ENCODE assay signal across 19 mouse cellular contexts in genomic region chr16:35807663-35807992, GRCm38 (mm10). TPM values are rescaled to one million over a fixed set of nuclear protein-coding genes. Genes with fewer than 3 reads are reported as not detected.
A peak's percentile ranks its signal among the peaks of the same experiment; 100 is the strongest.
DNase-seq lines count a peak whose midpoint lies in the region; ATAC-seq and TF ChIP-seq lines count a peak whose summit lies in the region.
"Had no signal": no experiment of that assay in that cellular context is flagged by ENCODE, and none has a peak within 500 bp of the region (broad histone marks: within the 10 kb centered on the region; RNA-seq: fewer than 3 reads in every experiment).

No protein-coding gene starts in this region.

- no peaks in the 10 kb centered on the region for H3K36me3 ChIP-seq in intestine, embryonic 16.5 days (ENCODE audit: control insufficient read depth, insufficient read depth, low read length)
- peaks cover 9% of the 10 kb centered on the region; the same call in 1 of the 2 replicates for H3K36me3 ChIP-seq in liver, embryonic 16.5 days (ENCODE audit: control insufficient read depth, insufficient read depth)
- H3K36me3 ChIP-seq: lung, embryonic 15.5 days had no signal

- peak; percentile 34 to 62 for DNase-seq in kidney, adult 8-10 months
- DNase-seq in kidney, postnatal 4 days, result no peak
- DNase-seq in brain, embryonic 14.5 days (ENCODE audit: low read depth), result peak; percentile 31
- DNase-seq in gastrocnemius, postnatal 36 days, result no peak
- DNase-seq in left cerebral cortex, adult 11 months (ENCODE audit: low spot score), result no peak
- DNase-seq: adrenal gland, postnatal 25 days; B cell, adult 2 months; cerebellum, adult 2 months; retina, postnatal 1 day; right cerebral cortex, postnatal 4 days had no signal

- no peak for TF ChIP-seq CTCF in brain, embryonic 14.5 days (IDR thresholded peaks at IDR 0.05; ENCODE audit: borderline replicate concordance, extremely low read depth, insufficient read depth, insufficient read length)

- no peaks in the 10 kb centered on the region for H3K4me1 ChIP-seq in intestine, embryonic 16.5 days (ENCODE audit: control insufficient read depth, insufficient read depth, low read length)
- H3K4me1 ChIP-seq in liver, embryonic 16.5 days (ENCODE audit: control insufficient read depth, low read depth, low read length), result peaks cover 18% of the 10 kb centered on the region
- H3K4me1 ChIP-seq: embryonic facial prominence, embryonic 13.5 days; limb, embryonic 10.5 days; lung, embryonic 15.5 days had no signal

- H3K9me3 ChIP-seq in intestine, embryonic 16.5 days (ENCODE audit: control insufficient read depth, low read length), result no peaks in the 10 kb centered on the region
- H3K9me3 ChIP-seq in liver, embryonic 16.5 days (replicated peaks; ENCODE audit: control insufficient read depth, low read length), result no peaks in the 10 kb centered on the region
- H3K9me3 ChIP-seq: embryonic facial prominence, embryonic 13.5 days; heart, embryonic 12.5 days; limb, embryonic 10.5 days; lung, embryonic 15.5 days had no signal

- TF ChIP-seq POLR2A in brain, embryonic 14.5 days (IDR thresholded peaks at IDR 0.05; ENCODE audit: borderline replicate concordance, extremely low read depth, insufficient read depth, insufficient read length, poor library complexity, severe bottlenecking), result no peak

- no peak overlapping the region for H3K27ac ChIP-seq in intestine, embryonic 16.5 days (ENCODE audit: low read length)
- H3K27ac ChIP-seq in liver, embryonic 16.5 days (ENCODE audit: low read length), result peak overlapping the region; percentile 96
- H3K27ac ChIP-seq: embryonic facial prominence, embryonic 13.5 days; layer of hippocampus, adult 2 months; limb, embryonic 10.5 days; lung, embryonic 15.5 days had no signal

- WGBS in intestine, embryonic 16.5 days, result 57% methylated on average over 4 of the region's 4 CpGs
- WGBS in liver, embryonic 16.5 days (ENCODE audit: insufficient replicate concordance), result 24% methylated on average over 4 of the region's 4 CpGs

- intact Hi-C loops in gastrocnemius, postnatal 36 days (cut with DNase I), result no loop called here

- no peaks in the 10 kb centered on the region for H3K27me3 ChIP-seq in intestine, embryonic 16.5 days (replicated peaks; ENCODE audit: control insufficient read depth, insufficient read depth, low read length)
- H3K27me3 ChIP-seq in liver, embryonic 16.5 days (ENCODE audit: control insufficient read depth, insufficient read depth, low read depth, low read length), result no peaks in the 10 kb centered on the region
- H3K27me3 ChIP-seq: embryonic facial prominence, embryonic 13.5 days; heart, embryonic 12.5 days; lung, embryonic 15.5 days had no signal

- ATAC-seq in intestine, embryonic 16.5 days, result peak; percentile 87
- peak; percentile 28; the same call in 1 of the 2 replicates for ATAC-seq in liver, embryonic 16.5 days (ENCODE audit: low read depth)
- ATAC-seq: activated CD4-positive, CD25-positive, alpha-beta regulatory T cell, adult 4 months; midbrain, embryonic 16.5 days had no signal

- H3K4me3 ChIP-seq in intestine, embryonic 16.5 days (ENCODE audit: low read length), result no peak overlapping the region
- peak overlapping the region; percentile 46 for H3K4me3 ChIP-seq in liver, embryonic 16.5 days (ENCODE audit: low read depth, low read length)
- H3K4me3 ChIP-seq: embryonic facial prominence, embryonic 13.5 days; heart, embryonic 12.5 days; layer of hippocampus, adult 2 months; limb, embryonic 10.5 days; lung, embryonic 15.5 days had no signal

- no peak overlapping the region for H3K4me2 ChIP-seq in intestine, embryonic 16.5 days (ENCODE audit: low read depth, low read length)
- H3K4me2 ChIP-seq in liver, embryonic 16.5 days (ENCODE audit: low read depth, low read length), result peak overlapping the region; percentile 59
- H3K4me2 ChIP-seq: embryonic facial prominence, embryonic 13.5 days; heart, embryonic 12.5 days; lung, embryonic 15.5 days had no signal

- H3K9ac ChIP-seq in intestine, embryonic 16.5 days (ENCODE audit: low read depth, low read length), result no peak overlapping the region
- peak overlapping the region; percentile 29; the same call in 1 of the 2 replicates for H3K9ac ChIP-seq in liver, embryonic 16.5 days (ENCODE audit: low read depth, low read length)
- H3K9ac ChIP-seq: embryonic facial prominence, embryonic 13.5 days; heart, embryonic 12.5 days; lung, embryonic 15.5 days had no signal

RNA-seq across cellular contexts. Expression of gene Hspbap1, which starts 37.5 kb away (rescaled TPM):
- 14.5 and 16.9 TPM in 2 replicates for polyA plus RNA-seq in brain, embryonic 14.5 days (2012; rRNA removed)
- 14.6 and 15.9 TPM in 2 replicates for polyA plus RNA-seq in intestine, embryonic 16.5 days (2015; fragmentation: Nextera tagmentation; extraction: Ambion mirVana)
- 16.1 and 17.2 TPM in 2 replicates for polyA plus RNA-seq in liver, embryonic 16.5 days (2015; fragmentation: Nextera tagmentation; extraction: Ambion mirVana)
- total RNA-seq in gastrocnemius, postnatal 36 days (2021), result 1 to 10 TPM; 2.7 to 3.4 TPM

RNA-seq across cellular contexts. Expression of gene Dirc2, which starts 38.5 kb away (rescaled TPM):
- 55.4 and 58.2 TPM in 2 replicates for polyA plus RNA-seq in brain, embryonic 14.5 days (2012; rRNA removed)
- 7.8 and 11.8 TPM in 2 replicates for polyA plus RNA-seq in intestine, embryonic 16.5 days (2015; fragmentation: Nextera tagmentation; extraction: Ambion mirVana)
- 4.4 and 4.6 TPM in 2 replicates for polyA plus RNA-seq in liver, embryonic 16.5 days (2015; fragmentation: Nextera tagmentation; extraction: Ambion mirVana)
- 10 to 100 TPM; 54.7 to 57.4 TPM for total RNA-seq in gastrocnemius, postnatal 36 days (2021)

Comparison
In these comparisons a context has a peak if more than half of its experiments do, and no peak if none do; other contexts are left out.
1. DNase-seq: peak in kidney, adult 8-10 months (2 of 2) and brain, embryonic 14.5 days (single experiment); none in kidney, postnatal 4 days (0 of 2), gastrocnemius, postnatal 36 days (0 of 2) and left cerebral cortex, adult 11 months (single experiment).